In genomic region chr12:111745274-111745673, GRCm38 (mm10) we compare ENCODE assay signal across 14 mouse cellular contexts. TPM values are rescaled to one million over a fixed set of nuclear protein-coding genes. Genes with fewer than 3 reads are reported as not detected.
DNase-seq lines count a peak whose midpoint lies in the region; ATAC-seq and TF ChIP-seq lines count a peak whose summit lies in the region.
"Had no signal": no experiment of that assay in that cellular context is flagged by ENCODE, and none has a peak within 500 bp of the region (broad histone marks: within the 10 kb centered on the region; RNA-seq: fewer than 3 reads in every experiment).

No protein-coding gene starts in this region.

- no peak for TF ChIP-seq CTCF in left cerebral cortex, adult 2 months (IDR thresholded peaks at IDR 0.05)

- H3K9me3 ChIP-seq in heart, embryonic 15.5 days (replicated peaks) = no peaks in the 10 kb centered on the region
- H3K9me3 ChIP-seq in heart, embryonic 11.5 days (replicated peaks; ENCODE audit: control insufficient read depth, low read length) = no peaks in the 10 kb centered on the region
- no peaks in the 10 kb centered on the region for H3K9me3 ChIP-seq in liver, embryonic 13.5 days (replicated peaks)
- no peaks in the 10 kb centered on the region for H3K9me3 ChIP-seq in limb, embryonic 14.5 days (ENCODE audit: control insufficient read depth, low read length)
- H3K9me3 ChIP-seq: limb, embryonic 12.5 days had no signal

- H3K4me1 ChIP-seq in heart, embryonic 15.5 days (replicated peaks) = peaks cover 40% of the 10 kb centered on the region
- peaks cover 24% of the 10 kb centered on the region for H3K4me1 ChIP-seq in heart, embryonic 11.5 days (ENCODE audit: control insufficient read depth, insufficient read depth, low read length)
- peaks cover 19% of the 10 kb centered on the region for H3K4me1 ChIP-seq in liver, embryonic 13.5 days (replicated peaks)
- peaks cover 10% of the 10 kb centered on the region for H3K4me1 ChIP-seq in limb, embryonic 14.5 days (ENCODE audit: control insufficient read depth, insufficient read depth, low read length)

- H3K27me3 ChIP-seq in heart, embryonic 15.5 days = no peaks in the 10 kb centered on the region
- no peaks in the 10 kb centered on the region for H3K27me3 ChIP-seq in heart, embryonic 11.5 days (ENCODE audit: control insufficient read depth, insufficient read depth, low read length)
- no peaks in the 10 kb centered on the region for H3K27me3 ChIP-seq in liver, embryonic 13.5 days
- H3K27me3 ChIP-seq in limb, embryonic 14.5 days (ENCODE audit: control insufficient read depth, insufficient read depth, low read length) = no peaks in the 10 kb centered on the region
- H3K27me3 ChIP-seq: limb, embryonic 12.5 days had no signal

- intact Hi-C loops in left cerebral cortex, adult 2 months (cut with DNase I) = no loop called here

- 74% methylated on average over 6 of the region's 6 CpGs for WGBS in heart, embryonic 15.5 days
- WGBS in heart, embryonic 11.5 days (ENCODE audit: insufficient replicate concordance) = 78% methylated on average over 6 of the region's 6 CpGs
- 58% methylated on average over 6 of the region's 6 CpGs for WGBS in liver, embryonic 13.5 days (ENCODE audit: insufficient replicate concordance)
- 72% methylated on average over 6 of the region's 6 CpGs for WGBS in limb, embryonic 14.5 days

- H3K9ac ChIP-seq in heart, embryonic 15.5 days = no peak overlapping the region
- no peak overlapping the region for H3K9ac ChIP-seq in heart, embryonic 11.5 days (ENCODE audit: low read depth, low read length)
- H3K9ac ChIP-seq in liver, embryonic 13.5 days = no peak overlapping the region
- no peak overlapping the region for H3K9ac ChIP-seq in limb, embryonic 14.5 days (ENCODE audit: low read depth, low read length, severe bottlenecking)
- H3K9ac ChIP-seq: limb, embryonic 12.5 days; lung, embryonic 14.5 days had no signal

- H3K4me3 ChIP-seq in heart, embryonic 15.5 days = no peak overlapping the region
- no peak overlapping the region for H3K4me3 ChIP-seq in heart, embryonic 11.5 days (ENCODE audit: low read depth, low read length)
- H3K4me3 ChIP-seq in liver, embryonic 13.5 days (replicated peaks) = no peak overlapping the region
- H3K4me3 ChIP-seq in limb, embryonic 14.5 days (replicated peaks; ENCODE audit: low read length) = no peak overlapping the region
- no peak overlapping the region for H3K4me3 ChIP-seq in left cerebral cortex, adult 2 months
- H3K4me3 ChIP-seq: limb, embryonic 12.5 days had no signal

- no peak overlapping the region for H3K4me2 ChIP-seq in heart, embryonic 15.5 days
- no peak overlapping the region for H3K4me2 ChIP-seq in heart, embryonic 11.5 days
- H3K4me2 ChIP-seq in liver, embryonic 13.5 days = no peak overlapping the region
- H3K4me2 ChIP-seq in limb, embryonic 14.5 days (replicated peaks; ENCODE audit: low read depth, low read length, severe bottlenecking) = no peak overlapping the region
- H3K4me2 ChIP-seq: limb, embryonic 12.5 days; lung, embryonic 14.5 days had no signal

- DNase-seq in liver, embryonic 13.5 days = no peak
- DNase-seq in liver = no peak
- no peak for DNase-seq in limb, embryonic 14.5 days (ENCODE audit: low spot score)
- no peak for DNase-seq in Muller cell, postnatal 12 days (ENCODE audit: inconsistent ontology term)
- no peak for DNase-seq in left cerebral cortex, adult 2 months (ENCODE audit: extremely low spot score in 1 of 2, low spot score in 2 of 2)
- DNase-seq: cerebellum, adult 9-11 months; layer of hippocampus, postnatal 36 days; midbrain, embryonic 14.5 days; right cerebral cortex, postnatal 25 days had no signal

- TF ChIP-seq POLR2A in limb, embryonic 14.5 days (IDR thresholded peaks at IDR 0.05; ENCODE audit: borderline replicate concordance, extremely low read depth, insufficient read depth, insufficient read length) = no peak

- peak overlapping the region; percentile 87 for H3K27ac ChIP-seq in heart, embryonic 15.5 days
- H3K27ac ChIP-seq in heart, embryonic 11.5 days (ENCODE audit: low read depth, low read length) = no peak overlapping the region
- no peak overlapping the region for H3K27ac ChIP-seq in liver, embryonic 13.5 days
- 0 out of 2 replicates have a peak overlapping the region, but pooled peaks have one; percentile 63 for H3K27ac ChIP-seq in limb, embryonic 14.5 days (replicated peaks; ENCODE audit: low read depth, low read length)
- no peak overlapping the region for H3K27ac ChIP-seq in left cerebral cortex, adult 2 months
- H3K27ac ChIP-seq: limb, embryonic 12.5 days had no signal

- no peak for ATAC-seq in heart, embryonic 15.5 days (replicated peaks; ENCODE audit: insufficient number of reproducible peaks, insufficient read depth, low FRiP score, low read depth)
- ATAC-seq in heart, embryonic 11.5 days (replicated peaks; ENCODE audit: insufficient number of reproducible peaks, low FRiP score, low TSS enrichment) = no peak
- ATAC-seq in liver, embryonic 13.5 days (ENCODE audit: low read depth) = peak; percentile 9; the same call in 1 of the 2 replicates
- ATAC-seq in limb, embryonic 14.5 days (ENCODE audit: low FRiP score, low read depth) = no peak
- ATAC-seq: forebrain, embryonic 14.5 days had no signal

- no peaks in the 10 kb centered on the region for H3K36me3 ChIP-seq in heart, embryonic 15.5 days
- no peaks in the 10 kb centered on the region for H3K36me3 ChIP-seq in heart, embryonic 11.5 days (ENCODE audit: control insufficient read depth, insufficient read depth, low read length)
- H3K36me3 ChIP-seq in liver, embryonic 13.5 days = no peaks in the 10 kb centered on the region
- no peaks in the 10 kb centered on the region for H3K36me3 ChIP-seq in limb, embryonic 14.5 days (ENCODE audit: control insufficient read depth, insufficient read depth, low read length)
- H3K36me3 ChIP-seq: limb, embryonic 12.5 days had no signal

RNA-seq across cellular contexts. Expression of gene Klc1, which starts 13.4 kb away (rescaled TPM):
- 105 and 126 TPM in 2 replicates for polyA plus RNA-seq in heart, embryonic 15.5 days (2015; fragmentation: Nextera tagmentation; extraction: Ambion mirVana)
- polyA plus RNA-seq in heart, embryonic 11.5 days (2014; fragmentation: Nextera tagmentation; extraction: Ambion mirVana) = 94.9 and 101 TPM in 2 replicates
- polyA plus RNA-seq in liver, embryonic 13.5 days (2015; fragmentation: Nextera tagmentation; extraction: Ambion mirVana) = 22.5 and 24.0 TPM in 2 replicates
- polyA plus RNA-seq in limb, embryonic 14.5 days (2012; rRNA removed) = 121 and 137 TPM in 2 replicates
- 104 and 110 TPM in 2 replicates for polyA plus RNA-seq in limb, embryonic 14.5 days (2014; fragmentation: Nextera tagmentation; extraction: Ambion mirVana)
- 100 to 1,000 TPM; 746 to 823 TPM for total RNA-seq in left cerebral cortex, adult 2 months (2021)

RNA-seq across cellular contexts. Expression of gene Apopt1, which starts 32.2 kb away (rescaled TPM):
- polyA plus RNA-seq in heart, embryonic 15.5 days (2015; fragmentation: Nextera tagmentation; extraction: Ambion mirVana) = 41.3 and 41.5 TPM in 2 replicates
- 50.0 and 51.3 TPM in 2 replicates for polyA plus RNA-seq in heart, embryonic 11.5 days (2014; fragmentation: Nextera tagmentation; extraction: Ambion mirVana)
- 28.8 and 30.6 TPM in 2 replicates for polyA plus RNA-seq in liver, embryonic 13.5 days (2015; fragmentation: Nextera tagmentation; extraction: Ambion mirVana)
- polyA plus RNA-seq in limb, embryonic 14.5 days (2012; rRNA removed) = 32.7 and 39.7 TPM in 2 replicates
- 50.7 and 52.3 TPM in 2 replicates for polyA plus RNA-seq in limb, embryonic 14.5 days (2014; fragmentation: Nextera tagmentation; extraction: Ambion mirVana)
- 10 to 100 TPM; 36.2 to 38.8 TPM for total RNA-seq in left cerebral cortex, adult 2 months (2021)

RNA-seq across cellular contexts. Expression of gene Bag5, which starts 32.2 kb away (rescaled TPM):
- 36.2 and 39.9 TPM in 2 replicates for polyA plus RNA-seq in heart, embryonic 15.5 days (2015; fragmentation: Nextera tagmentation; extraction: Ambion mirVana)
- 41.8 and 42.8 TPM in 2 replicates for polyA plus RNA-seq in heart, embryonic 11.5 days (2014; fragmentation: Nextera tagmentation; extraction: Ambion mirVana)
- polyA plus RNA-seq in liver, embryonic 13.5 days (2015; fragmentation: Nextera tagmentation; extraction: Ambion mirVana) = 22.4 and 23.1 TPM in 2 replicates
- 26.5 and 37.2 TPM in 2 replicates for polyA plus RNA-seq in limb, embryonic 14.5 days (2012; rRNA removed)
- polyA plus RNA-seq in limb, embryonic 14.5 days (2014; fragmentation: Nextera tagmentation; extraction: Ambion mirVana) = 61.2 and 63.7 TPM in 2 replicates
- 10 to 100 TPM; 60.9 to 61.8 TPM for total RNA-seq in left cerebral cortex, adult 2 months (2021)

Comparison
In these comparisons a context has a peak if more than half of its experiments do, and no peak if none do; other contexts are left out.
1. H3K27ac ChIP-seq: peak in heart, embryonic 15.5 days (single experiment) and limb, embryonic 14.5 days (single experiment); none in heart, embryonic 11.5 days (single experiment), liver, embryonic 13.5 days (single experiment) and left cerebral cortex, adult 2 months (single experiment).